Mouse (Mus musculus) CH12.LX (cell line): ENCODE results near the gene Pik3c2b. TPM values are rescaled to one million over a fixed set of nuclear protein-coding genes. Genes with fewer than 3 reads are reported as not detected.
A peak's percentile ranks its signal among the peaks of the same experiment; 100 is the strongest.

ENCODE experiments used
- DNase-seq: peaks from one replicate; pipeline ENCODE4 v3.0.0-alpha.2; 2013; ENCODE audit errors: extremely low read depth
- H3K27ac ChIP-seq: 2 replicates; pipeline ENCODE4 v1.5.1; 2012; ENCODE audit warnings: low read depth, mild to moderate bottlenecking, control low read depth, moderate library complexity; ENCODE audit not compliant: insufficient read depth
- H3K27me3 ChIP-seq: replicated peaks from 2 replicates; pipeline ENCODE3; 2012; ENCODE audit warnings: inconsistent platforms
- H3K36me3 ChIP-seq, 2 experiments: replicated peaks in 1 of 2; 2 replicates each; pipeline versions ENCODE3 to v1.6.1; 2012; ENCODE audit warnings: inconsistent platforms in 1 of 2, low read length in 1 of 2, mild to moderate bottlenecking in 1 of 2, mixed read lengths in 1 of 2, moderate library complexity in 1 of 2; ENCODE audit not compliant: control insufficient read depth in 1 of 2, insufficient read depth in 1 of 2
- H3K4me1 ChIP-seq, 2 experiments: 2 replicates each; pipeline ENCODE4 v1.6.1; 2012; ENCODE audit warnings: inconsistent platforms in 1 of 2, moderate library complexity in 1 of 2; ENCODE audit not compliant: insufficient read depth in 2 of 2, control insufficient read depth in 1 of 2
- H3K4me2 ChIP-seq: 2 replicates; pipeline ENCODE4 v1.6.1; 2012; ENCODE audit warnings: low read depth, mild to moderate bottlenecking, control low read depth; ENCODE audit not compliant: poor library complexity, insufficient read depth, severe bottlenecking
- H3K4me3 ChIP-seq, 3 experiments: fragments of 150-350 bp in 1 of 3; sonication (generic) in 1 of 3; replicated peaks in 1 of 3; 2 replicates each; pipeline versions ENCODE3 to v1.5.1; 2011 to 2012; ENCODE audit warnings: low read depth in 2 of 3, low read length in 2 of 3, mild to moderate bottlenecking in 2 of 3, moderate library complexity in 2 of 3, control low read depth in 1 of 3, improper control_type of control experiment in 1 of 3, inconsistent platforms in 1 of 3, mixed read lengths in 1 of 3; ENCODE audit not compliant: poor library complexity in 1 of 3
- H3K79me2 ChIP-seq: replicated peaks from 2 replicates; pipeline ENCODE4 v1.6.1; 2012; ENCODE audit warnings: mild to moderate bottlenecking, moderate library complexity; ENCODE audit not compliant: control insufficient read depth, poor library complexity, insufficient read depth, severe bottlenecking; ENCODE audit errors: extremely low read depth
- H3K9ac ChIP-seq: 2 replicates; pipeline ENCODE4 v1.6.1; 2012; ENCODE audit warnings: low read depth, mild to moderate bottlenecking, control low read depth, moderate library complexity; ENCODE audit not compliant: insufficient read depth
- H3K9me3 ChIP-seq: replicated peaks from 2 replicates; pipeline ENCODE3; 2012; ENCODE audit warnings: low read length, inconsistent platforms, mixed read lengths
- BHLHE40 ChIP-seq: IDR thresholded peaks from 2 replicates; pipeline ENCODE4 v1.6.1; 2011; ENCODE audit warnings: mild to moderate bottlenecking, low read depth, low read length, improper control_type of control experiment
- CHD1 ChIP-seq: IDR thresholded peaks from 2 replicates; pipeline ENCODE4 v1.6.1; 2012; ENCODE audit warnings: low read depth, low read length, improper control_type of control experiment, inconsistent platforms
- CHD2 ChIP-seq: IDR thresholded peaks from 2 replicates; pipeline ENCODE4 v1.6.1; 2011; ENCODE audit warnings: low read length, improper control_type of control experiment
- CTCF ChIP-seq, 2 experiments: IDR thresholded peaks in 1 of 2; conservative IDR thresholded peaks in 1 of 2; 2 replicates each; pipeline ENCODE4 v1.5.1; 2011 to 2012; ENCODE audit warnings: low read depth in 2 of 2, low read length in 2 of 2, improper control_type of control experiment in 1 of 2, inconsistent platforms in 1 of 2, mild to moderate bottlenecking in 1 of 2, moderate library complexity in 1 of 2
- E2F4 ChIP-seq: IDR thresholded peaks from 2 replicates; pipeline ENCODE4 v1.6.1; 2011; ENCODE audit warnings: low read depth, low read length, improper control_type of control experiment; ENCODE audit not compliant: insufficient replicate concordance
- EP300 ChIP-seq: IDR thresholded peaks from 2 replicates; pipeline ENCODE4 v1.6.1; 2011; ENCODE audit warnings: low read length, improper control_type of control experiment
- ETS1 ChIP-seq: conservative IDR thresholded peaks from 2 replicates; pipeline ENCODE4 v1.6.1; 2012; ENCODE audit warnings: low read depth, mild to moderate bottlenecking, inconsistent platforms, low read length, improper control_type of control experiment, moderate library complexity
- GABPA ChIP-seq: IDR thresholded peaks from 2 replicates; pipeline ENCODE4 v1.6.1; 2012; ENCODE audit warnings: low read depth, low read length, improper control_type of control experiment, inconsistent platforms; ENCODE audit not compliant: insufficient replicate concordance
- IRF4 ChIP-seq: IDR thresholded peaks from 2 replicates; pipeline ENCODE4 v1.6.1; 2014; ENCODE audit warnings: low read depth, mild to moderate bottlenecking, inconsistent platforms, low read length, improper control_type of control experiment
- JUN ChIP-seq: IDR thresholded peaks from 2 replicates; pipeline ENCODE4 v1.6.1; 2011; ENCODE audit warnings: low read depth, mild to moderate bottlenecking, low read length, improper control_type of control experiment, moderate library complexity; ENCODE audit not compliant: insufficient read depth
- JUND ChIP-seq: conservative IDR thresholded peaks from 2 replicates; pipeline ENCODE4 v1.6.1; 2011; ENCODE audit warnings: low read depth, low read length, improper control_type of control experiment
- KAT2A ChIP-seq: IDR thresholded peaks from 2 replicates; pipeline ENCODE4 v1.6.1; 2012; ENCODE audit warnings: low read length, improper control_type of control experiment, inconsistent platforms; ENCODE audit not compliant: insufficient replicate concordance
- MAFK ChIP-seq: IDR thresholded peaks from 2 replicates; pipeline ENCODE4 v1.6.1; 2011; ENCODE audit warnings: low read length, improper control_type of control experiment; ENCODE audit not compliant: insufficient replicate concordance
- MAX ChIP-seq: IDR thresholded peaks from 2 replicates; pipeline ENCODE4 v1.6.1; 2011; ENCODE audit warnings: low read length, improper control_type of control experiment
- MYC ChIP-seq: IDR thresholded peaks from 2 replicates; pipeline ENCODE4 v1.6.1; 2011; ENCODE audit warnings: low read depth, mild to moderate bottlenecking, improper control_type of control experiment, low read length
- NELFE ChIP-seq: IDR thresholded peaks from 2 replicates; pipeline ENCODE4 v1.6.1; 2011; ENCODE audit warnings: low read depth, low read length, improper control_type of control experiment
- NRF1 ChIP-seq: IDR thresholded peaks from 2 replicates; pipeline ENCODE4 v1.6.1; 2014; ENCODE audit warnings: low read depth, mild to moderate bottlenecking, inconsistent platforms, low read length, improper control_type of control experiment, moderate library complexity
- POLR2A ChIP-seq: IDR thresholded peaks from 2 replicates; pipeline ENCODE4 v1.6.1; 2011; ENCODE audit warnings: low read depth, mild to moderate bottlenecking, improper control_type of control experiment, low read length
- RAD21 ChIP-seq: IDR thresholded peaks from 2 replicates; pipeline ENCODE4 v1.6.1; 2011; ENCODE audit warnings: low read depth, mild to moderate bottlenecking, low read length, improper control_type of control experiment, moderate library complexity
- RCOR1 ChIP-seq: conservative IDR thresholded peaks from 2 replicates; pipeline ENCODE4 v1.6.1; 2012; ENCODE audit warnings: low read depth, mild to moderate bottlenecking, inconsistent platforms, low read length, improper control_type of control experiment
- SMC3 ChIP-seq: IDR thresholded peaks from 2 replicates; pipeline ENCODE4 v1.6.1; 2011; ENCODE audit warnings: low read depth, low read length, improper control_type of control experiment
- USF1 ChIP-seq: IDR thresholded peaks from 2 replicates; pipeline ENCODE4 v1.6.1; 2014; ENCODE audit warnings: low read depth, mild to moderate bottlenecking, inconsistent platforms, low read length, improper control_type of control experiment
- USF2 ChIP-seq: conservative IDR thresholded peaks from 2 replicates; pipeline ENCODE4 v1.6.1; 2011; ENCODE audit warnings: low read depth, low read length, improper control_type of control experiment
- ZC3H11A ChIP-seq: IDR thresholded peaks from 2 replicates; pipeline ENCODE4 v1.6.1; 2012; ENCODE audit warnings: low read depth, mild to moderate bottlenecking, inconsistent platforms, low read length, improper control_type of control experiment
- ZKSCAN1 ChIP-seq: IDR thresholded peaks from 2 replicates; pipeline ENCODE4 v1.6.1; 2012; ENCODE audit warnings: low read depth, inconsistent platforms, low read length, improper control_type of control experiment, borderline replicate concordance
- ZMIZ1 ChIP-seq: IDR thresholded peaks from 2 replicates; pipeline ENCODE4 v1.6.1; 2012; ENCODE audit warnings: low read depth, mild to moderate bottlenecking, inconsistent platforms, low read length, improper control_type of control experiment
- dilution Hi-C: fragments of 300-500 bp; cut with MboI; formaldehyde crosslinking; loops from 2 replicates; pipeline ENCODE4 v1.14.3; 2020; ENCODE audit warnings: low sequenced_read_pairs; ENCODE audit not compliant: extremely low pct_unique_long_range_greater_than_20kb, extremely low pct_ligation_motif_present
- in situ Hi-C: fragments of 300-500 bp; cut with MboI; formaldehyde crosslinking; loops from 3 replicates; pipeline ENCODE4 v1.14.3; 2019; ENCODE audit warnings: low sequenced_read_pairs, low pct_ligation_motif_present, low pct_unique_long_range_greater_than_20kb, mixed read lengths
- polyA plus RNA-seq: library from polyadenylated mRNA; unstranded; fragments of >175 nt; gene quantifications from 2 replicates; pipeline ENCODE4 v1.2.1, GENCODE M21; 2012; ENCODE audit warnings: low read depth; ENCODE audit not compliant: insufficient read length
- total RNA-seq, 2 experiments: library from RNA; depleted of rRNA; stranded (reverse); fragments of 300-350 nt in 1 of 2; fragments of >200 nt in 1 of 2; gene quantifications; 2 replicates each; pipeline ENCODE4 v1.2.3; 2012 to 2014

The Pik3c2b gene
- total and polyA plus RNA-seq, 3 experiments: 8.7 to 16.5 (median 12.0) TPM

DNA sequence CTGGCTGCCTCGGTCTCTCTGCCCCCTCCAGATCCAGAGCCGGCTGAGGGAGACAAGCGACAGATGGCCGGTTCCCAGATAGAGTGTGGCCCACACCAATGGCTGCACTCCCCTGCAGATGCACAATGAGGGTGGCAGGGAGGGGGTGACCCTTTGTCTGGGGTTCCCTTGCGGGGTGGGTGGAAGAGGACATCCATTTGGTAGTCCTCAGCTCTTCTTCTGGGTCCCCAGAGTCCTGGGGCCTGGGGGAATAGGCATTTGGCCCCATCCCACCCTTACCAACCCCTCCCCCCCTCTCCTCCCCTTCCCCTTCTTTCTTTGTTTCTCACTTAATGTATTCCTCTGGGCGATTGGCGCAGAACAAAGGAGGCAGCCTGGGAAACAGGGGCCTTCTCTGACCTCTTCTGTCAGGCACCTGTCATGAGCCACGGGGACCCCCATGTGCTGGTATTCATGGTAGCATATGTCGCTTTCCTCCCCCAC, 34.7 kb downstream of the Pik3c2b start:
- Histone ChIP-seq H3K27me3 (no peaks in the 10 kb centered on the region), H3K9ac (no peak overlapping the region), H3K4me1 (peaks cover 39 to 89% of the 10 kb centered on the region in 2 experiments), H3K27ac (no peak overlapping the region), H3K9me3 (no peaks in the 10 kb centered on the region), H3K4me2 (no peak overlapping the region), H3K36me3 (peaks cover 27 to 66% of the 10 kb centered on the region in 2 experiments), H3K79me2 (0 out of 2 replicates have a peak, but pooled peaks cover 2% of the 10 kb centered on the region), H3K4me3 (no peak overlapping the region)
- dilution Hi-C loops (no loop called here), in situ Hi-C loops (no loop called here)
- no peak for TF ChIP-seq ZKSCAN1
- TF ChIP-seq CHD1: no peak
- no peak for TF ChIP-seq ZMIZ1
- TF ChIP-seq USF2: no peak
- no peak for TF ChIP-seq NELFE
- TF ChIP-seq ETS1: no peak
- no peak for TF ChIP-seq CHD2
- no peak for TF ChIP-seq ZC3H11A
- TF ChIP-seq RAD21: no peak
- TF ChIP-seq GABPA: no peak
- TF ChIP-seq MYC: no peak
- TF ChIP-seq MAFK: no peak
- no peak for TF ChIP-seq CTCF (conservative IDR thresholded peaks at IDR 0.05 in 1 of 2, IDR thresholded peaks at IDR 0.05 in 1 of 2; ENCODE audit: low read depth in 2 of 2, low read length in 2 of 2)
- no peak for TF ChIP-seq USF1
- TF ChIP-seq IRF4: no peak
- no peak for TF ChIP-seq JUN
- TF ChIP-seq BHLHE40: no peak
- TF ChIP-seq KAT2A: no peak
- DNase-seq: no peak

DNA sequence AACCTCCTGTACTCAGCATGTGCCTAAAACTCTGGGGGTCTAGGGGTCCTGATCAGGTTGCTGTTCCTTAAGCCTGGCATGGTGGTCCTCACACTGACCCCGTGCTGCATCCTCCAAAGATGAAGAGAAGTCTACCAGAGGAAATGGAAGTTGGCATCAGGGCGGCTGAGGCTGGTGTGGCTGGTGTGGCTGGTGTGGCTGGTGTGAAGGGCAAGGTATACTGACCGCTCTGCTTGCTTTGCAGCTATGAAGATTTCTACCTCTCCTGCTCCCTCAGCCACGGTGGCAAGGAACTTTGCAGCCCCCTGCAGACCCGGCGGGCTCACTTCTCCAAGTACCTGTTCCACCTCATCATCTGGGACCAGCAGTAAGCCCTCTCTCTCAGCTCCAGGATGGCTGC, 35.2 kb downstream of the Pik3c2b start:
- DNase-seq: no peak
- peaks cover 28 to 68% of the 10 kb centered on the region in 2 experiments for H3K36me3 ChIP-seq
- no peak overlapping the region for H3K4me3 ChIP-seq
- no peak overlapping the region for H3K4me2 ChIP-seq
- H3K79me2 ChIP-seq: 0 out of 2 replicates have a peak, but pooled peaks cover 2% of the 10 kb centered on the region
- dilution Hi-C loops (no loop called here), in situ Hi-C loops (no loop called here)
- no peaks in the 10 kb centered on the region for H3K27me3 ChIP-seq
- no peak overlapping the region for H3K9ac ChIP-seq
- 0 out of 2 replicates have a peak overlapping the region, but pooled peaks have one; percentile 21 for H3K27ac ChIP-seq
- peaks cover 45 to 91% of the 10 kb centered on the region in 2 experiments for H3K4me1 ChIP-seq
- no peaks in the 10 kb centered on the region for H3K9me3 ChIP-seq
- TF ChIP-seq USF2: no peak
- no peak for TF ChIP-seq MAX
- no peak for TF ChIP-seq ZC3H11A
- TF ChIP-seq KAT2A: no peak
- no peak for TF ChIP-seq JUND
- TF ChIP-seq ZMIZ1: no peak
- TF ChIP-seq EP300: no peak
- no peak for TF ChIP-seq CTCF (conservative IDR thresholded peaks at IDR 0.05 in 1 of 2, IDR thresholded peaks at IDR 0.05 in 1 of 2; ENCODE audit: low read depth in 2 of 2, low read length in 2 of 2)
- no peak for TF ChIP-seq NELFE
- no peak for TF ChIP-seq MYC
- TF ChIP-seq E2F4: no peak
- TF ChIP-seq ZKSCAN1: no peak
- no peak for TF ChIP-seq SMC3
- no peak for TF ChIP-seq GABPA
- TF ChIP-seq MAFK: no peak
- no peak for TF ChIP-seq POLR2A
- TF ChIP-seq NRF1: no peak
- TF ChIP-seq RCOR1: no peak
